Mouse (Mus musculus) layer of hippocampus, adult 11-12 months (tissue): ENCODE measurements around the gene Pth2.
"Not testable (repeated sequence)": the region's sequence is repeated elsewhere in the genome, so short reads cannot be mapped to it uniquely, and the experiment has no call there.

Experiments
- DNase-seq: peaks from one replicate; pipeline ENCODE4 v3.0.0; 2022; ENCODE audit warnings: low spot score

The Pth2 gene

GRCm38 (mm10) chr7:45154096-45154992, 26.5 kb upstream of the Pth2 start, which contains the start of the genes Pih1d1 and Aldh16a1:
TSS of gene Pih1d1 (plus strand) at chr7:45154303.
TSS of gene Aldh16a1 (minus strand) at chr7:45154584.
- DNase-seq = peak; percentile 98

- peak; percentile 68 for DNase-seq
These were observed 25.7 kb upstream of the Pth2 start for GRCm38 (mm10) chr7:45154993-45155514.

- DNase-seq = no peak
These were observed 25.2 kb upstream of the Pth2 start for GRCm38 (mm10) chr7:45155590-45155989.

DNA sequence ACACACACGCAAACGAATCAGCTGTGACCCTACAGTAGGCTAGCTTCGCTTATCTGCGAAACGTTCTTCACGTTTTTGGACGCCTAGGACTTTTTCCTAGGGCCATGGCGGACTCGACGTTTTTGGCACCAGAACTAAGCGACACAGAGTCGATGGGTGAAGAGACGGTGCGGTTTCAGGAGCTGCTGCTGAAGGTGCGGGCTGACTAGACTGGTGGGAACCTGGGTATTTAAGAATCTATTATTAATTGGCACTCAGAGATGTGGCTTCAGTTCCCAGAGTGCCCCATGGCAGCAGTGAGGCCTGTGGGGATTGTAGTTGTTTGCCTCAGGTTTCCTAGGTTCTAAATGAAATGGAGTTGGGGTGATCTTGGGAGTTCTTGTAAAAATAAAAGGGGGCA, 24.6 kb upstream of the Pth2 start:
- DNase-seq = no peak

DNA sequence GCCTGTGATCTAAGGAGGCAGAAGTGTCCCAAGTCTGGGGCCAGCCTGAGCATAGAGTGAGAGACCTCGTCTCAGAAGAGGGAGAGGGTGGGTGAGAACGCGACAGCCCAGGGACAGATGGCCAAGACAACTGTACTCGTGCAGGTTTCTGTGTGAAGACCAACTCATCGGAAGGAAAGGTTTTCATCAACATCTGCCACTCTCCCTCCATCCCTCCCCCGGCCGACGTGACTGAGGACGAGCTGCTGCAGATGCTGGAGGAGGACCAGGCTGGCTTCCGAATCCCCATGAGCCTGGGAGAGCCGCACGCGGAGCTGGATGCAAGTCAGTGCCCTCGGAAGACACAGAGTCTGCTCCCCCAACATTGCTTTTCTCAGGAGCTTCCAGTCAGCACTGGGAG, 23.3 kb upstream of the Pth2 start:
- DNase-seq = no peak

- no peak for DNase-seq
These were observed 21.8 kb upstream of the Pth2 start for GRCm38 (mm10) chr7:45158991-45159390.

DNA sequence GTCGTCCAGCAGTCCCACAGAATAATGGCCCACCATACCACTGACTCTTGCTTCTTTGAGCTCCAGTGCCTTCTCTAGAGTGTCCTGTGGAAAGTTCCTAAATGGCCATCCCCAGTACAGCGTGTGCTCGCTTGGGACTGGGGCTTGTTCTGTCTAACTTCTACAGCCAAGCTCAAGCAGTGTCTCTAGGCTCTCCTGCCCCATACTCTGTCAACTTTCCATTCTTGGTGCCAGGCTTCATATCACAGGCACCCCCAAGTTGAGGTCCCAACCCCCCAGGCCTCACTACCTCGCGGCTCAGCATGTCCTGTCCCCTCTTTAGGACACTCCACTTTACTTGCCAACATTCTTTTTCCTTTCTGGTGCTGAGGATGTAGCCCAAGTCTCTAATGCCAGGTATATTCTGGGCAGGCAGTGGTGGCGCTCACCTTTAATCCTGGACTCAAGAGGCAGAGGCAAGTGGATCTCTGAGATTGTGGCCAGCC, 20.4 kb upstream of the Pth2 start:
- DNase-seq = no peak

GRCm38 (mm10) chr7:45160866-45161265, 19.9 kb upstream of the Pth2 start:
- no peak for DNase-seq

DNA sequence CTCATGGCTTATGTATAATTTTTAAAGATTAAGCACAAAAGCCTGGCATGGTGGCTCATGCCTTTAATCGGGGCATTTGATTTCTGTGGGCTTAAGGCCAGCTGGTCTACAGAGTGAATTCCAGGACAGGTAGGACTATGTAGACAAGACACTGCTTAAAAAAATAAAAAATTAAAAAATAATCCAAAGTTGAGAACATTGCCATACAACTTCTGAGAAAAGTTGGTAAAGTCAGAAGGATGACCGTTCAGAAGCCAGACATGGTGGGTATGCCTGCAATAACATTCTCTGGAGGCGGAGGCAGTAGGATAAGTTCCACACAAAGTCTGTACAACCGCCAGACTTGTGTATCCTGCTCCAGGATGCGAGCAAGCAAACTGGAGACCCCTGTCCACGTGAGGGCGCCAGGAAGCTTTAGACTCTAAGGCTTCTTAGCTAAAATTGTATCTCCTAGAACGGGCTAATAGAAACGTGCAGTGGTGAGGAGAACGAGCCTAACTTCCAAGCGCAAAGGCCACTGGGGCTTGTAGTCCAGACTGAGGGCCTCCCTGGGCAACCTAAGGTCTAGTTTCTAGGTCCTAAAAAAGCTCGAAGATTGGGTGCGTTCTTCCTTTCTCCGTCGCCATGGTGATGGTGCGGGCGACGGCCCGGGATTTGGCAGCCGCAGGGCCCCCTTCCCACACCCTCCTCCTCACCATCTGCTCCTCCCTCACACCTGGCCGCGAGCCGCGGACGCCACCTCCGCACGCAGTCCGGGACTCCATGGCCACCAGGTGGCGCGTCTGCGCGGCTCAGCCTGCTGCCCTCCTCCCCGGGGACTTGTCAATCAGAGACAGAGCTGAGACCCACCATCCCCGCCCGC, 19.0 kb upstream of the Pth2 start:
- DNase-seq = peak; percentile 92

GRCm38 (mm10) chr7:45162551-45162950, 18.2 kb upstream of the Pth2 start:
- no peak for DNase-seq

GRCm38 (mm10) chr7:45162996-45163615, 17.7 kb upstream of the Pth2 start:
- DNase-seq = no peak

- DNase-seq = no peak
These were observed 16.9 kb upstream of the Pth2 start, which contains the start of gene Slc17a7 for GRCm38 (mm10) chr7:45163735-45164490. TSS of gene Slc17a7 (plus strand) at chr7:45163949.

DNA sequence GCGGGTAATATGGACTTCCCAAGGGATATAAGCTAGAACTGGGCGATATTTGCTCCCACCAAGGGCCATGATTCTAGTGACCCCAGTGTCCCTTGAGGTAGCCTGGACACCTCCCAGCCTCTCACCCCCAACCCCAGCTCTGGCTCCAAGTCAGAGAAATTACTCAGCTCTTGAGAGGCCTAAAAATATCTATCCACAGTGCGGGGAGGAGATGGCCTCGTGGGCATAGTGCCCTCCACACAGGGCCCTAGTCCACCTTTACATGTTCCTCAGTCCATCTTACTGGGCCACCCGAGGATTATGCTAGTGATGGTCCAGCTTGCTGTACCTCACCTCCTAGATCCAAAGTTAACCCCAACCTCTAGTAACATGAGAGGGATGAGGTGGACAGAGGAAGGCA, 16.0 kb upstream of the Pth2 start:
- DNase-seq = no peak

- no peak for DNase-seq
These were observed 15.1 kb upstream of the Pth2 start for GRCm38 (mm10) chr7:45165701-45166100.

DNA sequence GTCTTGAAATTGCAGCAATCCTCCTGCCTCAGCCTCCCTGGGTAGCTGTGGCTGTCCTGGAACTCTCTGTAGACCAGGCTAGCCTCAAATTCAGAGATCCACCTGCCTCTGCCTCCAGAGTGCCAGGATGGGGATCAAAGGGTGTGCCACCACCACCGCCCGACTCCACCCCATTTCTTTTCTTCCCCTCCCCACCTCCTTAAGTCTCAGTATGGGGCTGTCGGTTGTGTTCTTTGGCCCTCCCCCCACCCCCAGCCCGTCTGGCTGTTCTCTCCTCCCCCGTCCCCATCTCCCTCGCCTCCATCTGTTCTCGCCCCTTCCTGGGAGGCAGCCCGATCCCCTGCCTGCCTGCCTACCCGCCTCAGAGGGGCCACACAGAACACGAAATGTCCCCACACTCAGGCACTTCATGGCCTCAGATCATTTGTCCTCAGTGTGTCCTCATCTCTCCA, 13.8 kb upstream of the Pth2 start:
- DNase-seq = peak; percentile 59

DNA sequence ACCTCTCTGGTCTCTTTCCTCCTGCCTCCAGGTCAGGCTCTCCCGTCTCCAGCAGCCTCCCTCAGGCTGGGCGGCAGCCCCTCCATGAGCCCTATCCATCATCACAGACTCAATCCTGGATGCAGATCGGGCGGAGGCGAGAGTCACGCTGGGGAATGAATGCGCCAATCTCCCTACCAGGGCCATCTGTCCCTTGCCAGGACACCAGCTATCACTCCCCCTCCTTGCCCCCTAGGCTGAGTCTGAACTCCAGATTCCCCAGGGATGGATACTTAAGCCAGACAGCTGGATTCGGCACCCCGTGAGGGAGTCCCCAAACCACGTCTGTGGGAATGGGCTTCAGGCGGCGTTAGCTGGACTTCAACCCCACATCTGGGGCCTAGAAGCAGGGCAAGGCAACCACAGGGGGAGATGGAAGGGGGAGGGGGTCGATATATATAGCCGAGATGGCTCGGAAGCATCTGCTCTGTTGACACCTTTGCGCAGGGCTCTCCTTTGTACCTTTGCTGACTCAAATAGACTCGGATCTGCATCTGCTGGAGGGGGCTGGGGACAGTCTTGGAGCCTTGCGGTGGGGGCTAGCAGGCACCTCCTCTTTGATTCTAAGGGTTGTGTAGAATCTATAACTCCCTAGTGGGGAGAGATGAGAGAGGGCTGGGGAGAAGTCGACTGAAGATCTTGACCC, 12.9 kb upstream of the Pth2 start:
- peak; percentile 72 for DNase-seq

DNA sequence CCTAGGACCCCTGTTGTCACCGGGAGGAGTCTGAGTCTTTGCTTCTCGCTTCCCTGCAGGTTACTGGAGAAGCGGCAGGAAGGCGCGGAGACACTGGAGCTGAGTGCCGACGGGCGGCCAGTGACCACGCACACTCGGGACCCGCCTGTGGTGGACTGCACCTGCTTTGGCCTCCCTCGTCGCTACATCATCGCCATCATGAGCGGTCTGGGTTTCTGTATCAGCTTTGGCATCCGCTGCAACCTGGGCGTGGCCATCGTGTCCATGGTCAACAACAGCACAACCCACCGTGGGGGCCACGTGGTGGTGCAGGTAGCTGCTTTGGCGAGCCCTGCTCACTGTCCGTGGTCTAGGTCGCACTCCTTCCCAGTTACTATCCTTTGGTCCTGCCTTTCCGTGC, 12.1 kb upstream of the Pth2 start:
- no peak for DNase-seq

GRCm38 (mm10) chr7:45169495-45169894, 11.3 kb upstream of the Pth2 start:
- DNase-seq = peak; percentile 71

DNA sequence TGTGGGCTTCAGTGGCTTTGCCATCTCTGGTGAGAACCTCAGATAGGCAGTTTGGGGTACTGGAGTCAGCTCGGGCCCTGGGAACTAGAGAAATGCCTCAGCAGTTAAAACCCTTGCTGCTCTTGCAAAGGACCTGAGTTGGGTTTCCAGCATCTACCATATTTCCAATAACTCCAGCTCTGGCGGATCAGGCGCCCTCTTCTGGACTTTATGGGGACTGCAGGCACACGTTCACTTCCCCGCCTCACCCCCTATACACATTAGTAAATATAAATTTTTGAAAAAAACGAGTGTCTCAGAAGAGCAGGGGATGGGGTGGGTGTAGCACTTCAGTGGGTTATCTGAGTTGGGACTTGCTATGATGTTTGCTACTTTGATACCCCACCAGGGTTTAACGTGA, 7.8 kb upstream of the Pth2 start:
- no peak for DNase-seq

- DNase-seq = not testable (repeated sequence)
These were observed 7.0 kb upstream of the Pth2 start for GRCm38 (mm10) chr7:45173772-45174171.
